Mouse (Mus musculus) midbrain, embryonic 12.5 days (tissue): ENCODE data around the gene Syn3. TPM values are rescaled to one million over a fixed set of nuclear protein-coding genes. Genes with fewer than 3 reads are reported as not detected.
"Not testable (repeated sequence)": the region's sequence is repeated elsewhere in the genome, so short reads cannot be mapped to it uniquely, and the experiment has no call there.

Source experiments
- ATAC-seq: fragments of 200-750 bp; cut with Nextera tagmentation; 2 replicates; pipeline ENCODE4 v1.8.0; 2017; ENCODE audit warnings: low read depth, moderate TSS enrichment, moderate library complexity; ENCODE audit not compliant: low FRiP score
- H3K27ac ChIP-seq: fragments of 300-500 bp; sonication (generic); replicated peaks from 2 replicates; pipeline ENCODE4 v1.5.1; 2016; ENCODE audit warnings: mild to moderate bottlenecking
- H3K27me3 ChIP-seq: fragments of 300-500 bp; sonication (generic); 2 replicates; pipeline ENCODE4 v1.6.1; 2016; ENCODE audit warnings: mild to moderate bottlenecking
- H3K36me3 ChIP-seq: fragments of 300-500 bp; sonication (generic); 2 replicates; pipeline ENCODE4 v1.6.1; 2016
- H3K4me1 ChIP-seq: fragments of 300-500 bp; sonication (generic); 2 replicates; pipeline ENCODE4 v1.6.1; 2016
- H3K4me2 ChIP-seq: fragments of 300-500 bp; sonication (generic); replicated peaks from 2 replicates; pipeline ENCODE4 v1.6.1; 2016; ENCODE audit warnings: mild to moderate bottlenecking, moderate library complexity
- H3K4me3 ChIP-seq: fragments of 300-500 bp; sonication (generic); 2 replicates; pipeline ENCODE4 v1.5.1; 2016; ENCODE audit warnings: mild to moderate bottlenecking
- H3K9ac ChIP-seq: fragments of 300-500 bp; sonication (generic); replicated peaks from 2 replicates; pipeline ENCODE4 v1.6.1; 2016; ENCODE audit warnings: mild to moderate bottlenecking, moderate library complexity
- H3K9me3 ChIP-seq: fragments of 300-500 bp; sonication (generic); 2 replicates; pipeline ENCODE4 v1.6.1; 2016; ENCODE audit warnings: mild to moderate bottlenecking
- WGBS: fragments of 180-500 bp; shearing (Covaris S2); methylation state at CpG from one replicate; pipeline ENCODE4 v1.1.7; 2016; 5-methylcytosine and 5-hydroxymethylcytosine counted together
- polyA plus RNA-seq: library from polyadenylated mRNA; unstranded; fragments of >200 nt; fragmentation: Nextera tagmentation; extraction: Ambion mirVana; gene quantifications from 2 replicates; pipeline ENCODE4 v1.2.1, GENCODE M21; 2016

Syn3 gene
- 7.3 and 7.4 TPM in 2 replicates for polyA plus RNA-seq

DNA sequence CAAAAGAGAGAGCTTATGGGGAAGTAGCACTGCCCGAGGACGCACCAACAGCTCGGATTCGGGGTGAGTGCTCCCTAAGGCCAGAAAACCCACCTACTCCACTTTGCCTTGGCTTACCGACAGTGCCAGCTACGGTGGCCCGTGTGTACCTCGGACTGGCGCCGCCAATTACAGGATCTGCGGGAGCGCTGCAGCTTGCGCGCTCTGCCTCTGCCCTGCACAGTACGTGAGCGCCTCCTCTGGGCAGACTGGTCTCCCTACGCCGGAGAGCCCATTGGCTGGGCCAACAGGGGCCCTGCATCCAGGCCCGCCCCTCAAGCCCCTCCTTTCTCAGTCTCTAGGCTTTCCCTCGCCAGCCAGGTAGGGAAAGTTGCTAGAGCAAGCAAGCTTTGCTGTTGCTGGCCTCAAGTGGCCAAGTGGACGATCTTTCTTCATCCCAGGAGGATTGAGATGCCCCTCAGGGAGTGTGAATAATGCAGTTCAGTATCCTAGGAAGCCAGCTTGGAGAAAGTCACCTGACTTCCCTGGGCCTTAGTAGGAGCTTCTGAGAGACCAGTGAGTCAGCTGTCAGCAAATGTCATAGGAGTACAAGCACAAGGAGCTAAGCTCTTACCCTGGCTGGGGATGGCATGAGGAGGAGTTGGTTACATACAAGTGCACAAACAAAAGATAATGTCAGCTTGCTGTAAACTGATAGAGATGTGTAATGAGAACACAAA is at the start of gene Syn3:
Syn3 (minus strand) TSS at position 224 of the 719 bp plus-strand sequence.
- peak within 1 kb of the TSS; percentile 58; the same call in 1 of the 2 replicates for H3K27ac ChIP-seq
- H3K27me3 ChIP-seq, result peaks cover 6% of the 10 kb centered on the region; the same call in 1 of the 2 replicates
- H3K4me2 ChIP-seq, result peak within 1 kb of the TSS; percentile 75
- peak; percentile 100 for ATAC-seq
- peak within 1 kb of the TSS; percentile 69 for H3K9ac ChIP-seq
- peaks cover 13% of the 10 kb centered on the region for H3K4me1 ChIP-seq
- under 1% methylated on average over 21 of the region's 21 CpGs for WGBS
- no peaks in the 10 kb centered on the region for H3K36me3 ChIP-seq
- H3K4me3 ChIP-seq, result peak within 1 kb of the TSS; percentile 60
- H3K9me3 ChIP-seq, result no peaks in the 10 kb centered on the region

DNA sequence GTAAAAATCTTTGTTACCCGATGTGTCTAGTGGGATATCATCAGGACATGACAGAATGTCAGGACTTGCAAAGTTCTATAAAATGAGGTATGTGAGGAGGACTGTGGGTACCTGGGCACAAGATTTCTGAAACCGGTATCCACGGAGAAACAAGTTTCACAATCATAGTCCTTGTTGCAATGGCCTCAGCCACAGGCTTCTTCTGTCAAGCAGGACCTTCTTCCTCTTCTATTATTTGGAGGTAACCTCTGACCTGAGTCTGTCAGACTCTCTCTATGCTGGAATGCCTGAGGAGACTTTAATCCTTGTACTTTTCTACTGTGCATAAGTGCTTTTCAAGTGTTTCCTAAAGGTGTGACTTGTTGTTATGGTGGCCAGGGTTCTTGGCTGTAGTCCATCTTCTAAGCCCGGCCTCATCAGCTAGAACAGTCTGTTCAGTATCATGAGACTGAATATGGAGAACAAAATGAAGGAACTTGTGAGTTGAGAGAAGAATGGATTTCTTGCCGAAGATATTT is 27.7 kb upstream of the Syn3 start:
- H3K9me3 ChIP-seq, H3K4me2 ChIP-seq, H3K27ac ChIP-seq, H3K9ac ChIP-seq, ATAC-seq, H3K27me3 ChIP-seq, H3K36me3 ChIP-seq, H3K4me1 ChIP-seq, H3K4me3 ChIP-seq: not testable (repeated sequence)
- 87% methylated on average over 4 of the region's 5 CpGs for WGBS

DNA sequence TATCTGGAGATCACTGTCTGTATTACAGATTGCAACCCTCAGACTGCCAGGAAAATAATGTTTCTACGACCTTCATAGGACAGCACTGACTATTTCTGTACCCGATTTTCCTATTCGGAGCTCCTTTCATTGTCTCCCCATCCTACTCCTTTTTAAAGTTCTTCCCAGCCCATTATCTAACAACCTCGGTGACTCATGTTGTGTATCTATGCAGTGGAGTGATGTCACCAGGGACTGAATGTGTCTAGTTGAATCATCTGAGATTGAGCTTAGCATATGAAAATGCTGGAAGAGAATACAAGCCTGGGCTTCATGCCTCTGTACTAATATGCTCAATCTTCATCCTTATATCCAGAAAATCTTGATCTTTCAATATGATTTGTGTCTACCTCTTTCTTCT is 15.1 kb upstream of the Syn3 start:
- H3K9ac ChIP-seq, result no peak overlapping the region

DNA sequence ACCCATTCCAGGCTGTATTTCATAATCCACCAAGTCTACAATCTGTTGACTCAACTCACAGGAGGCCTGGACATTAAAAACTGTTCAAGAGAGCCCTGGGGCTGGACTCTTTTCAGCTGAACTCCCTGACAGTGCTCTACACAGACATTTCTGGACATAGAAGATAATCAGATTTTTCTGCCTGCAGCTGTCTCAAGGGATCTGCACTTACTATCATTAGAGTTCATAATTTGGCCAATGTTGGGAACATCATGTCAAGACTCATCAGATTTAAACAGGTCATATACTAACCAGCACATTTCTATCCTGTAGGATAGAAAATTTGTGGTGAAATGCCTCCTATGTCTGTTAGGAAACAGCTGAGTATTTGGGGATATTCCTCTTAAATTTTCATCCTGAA is 12.2 kb upstream of the Syn3 start:
- H3K4me2 ChIP-seq, result no peak overlapping the region
- H3K9ac ChIP-seq, result no peak overlapping the region
- no peaks in the 10 kb centered on the region for H3K36me3 ChIP-seq
- H3K9me3 ChIP-seq, result 0 out of 2 replicates have a peak, but pooled peaks cover 9% of the 10 kb centered on the region
- ATAC-seq, result no peak
- no peaks in the 10 kb centered on the region for H3K27me3 ChIP-seq
- H3K4me1 ChIP-seq, result no peaks in the 10 kb centered on the region
- H3K4me3 ChIP-seq, result no peak overlapping the region
- H3K27ac ChIP-seq, result no peak overlapping the region

More for the DNA sequence above, 15.1 kb upstream of the Syn3 start:
- Histone ChIP-seq H3K36me3 (no peaks in the 10 kb centered on the region), H3K9me3 (0 out of 2 replicates have a peak, but pooled peaks cover 9% of the 10 kb centered on the region), H3K4me1 (no peaks in the 10 kb centered on the region), H3K4me2 (no peak overlapping the region), H3K4me3 (no peak overlapping the region), H3K27me3 (no peaks in the 10 kb centered on the region), H3K27ac (no peak overlapping the region)
- WGBS, result 88% methylated on average over 4 of the region's 4 CpGs
- no peak for ATAC-seq

DNA sequence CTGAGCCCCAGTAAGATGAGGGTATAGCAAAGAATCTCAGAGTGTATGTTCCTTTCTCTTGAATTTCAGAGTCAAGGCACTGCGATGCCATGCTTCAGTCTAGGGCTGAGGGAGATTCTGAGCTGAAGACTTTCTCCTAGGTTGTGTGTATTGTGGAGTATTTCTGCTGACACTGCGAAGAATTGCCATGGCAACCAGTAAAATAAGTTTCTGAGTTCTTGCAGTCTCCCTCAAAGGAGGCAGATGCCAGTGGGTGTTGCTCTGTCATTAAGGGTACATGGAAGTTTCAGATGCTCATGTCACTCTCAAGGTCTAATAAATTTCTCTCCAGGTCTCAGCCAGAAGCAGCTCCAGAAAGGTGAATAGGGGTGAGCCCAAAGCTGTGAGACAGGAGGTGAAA is 3.4 kb upstream of the Syn3 start:
- H3K4me1 ChIP-seq, result peaks cover 13% of the 10 kb centered on the region
- H3K27me3 ChIP-seq, result peaks cover 6% of the 10 kb centered on the region; the same call in 1 of the 2 replicates
- H3K4me3 ChIP-seq, result no peak overlapping the region
- no peak overlapping the region for H3K4me2 ChIP-seq
- no peak overlapping the region for H3K9ac ChIP-seq
- H3K27ac ChIP-seq, result no peak overlapping the region
- 89% methylated on average over 2 of the region's 2 CpGs for WGBS
- no peak for ATAC-seq
- no peaks in the 10 kb centered on the region for H3K36me3 ChIP-seq
- no peaks in the 10 kb centered on the region for H3K9me3 ChIP-seq

DNA sequence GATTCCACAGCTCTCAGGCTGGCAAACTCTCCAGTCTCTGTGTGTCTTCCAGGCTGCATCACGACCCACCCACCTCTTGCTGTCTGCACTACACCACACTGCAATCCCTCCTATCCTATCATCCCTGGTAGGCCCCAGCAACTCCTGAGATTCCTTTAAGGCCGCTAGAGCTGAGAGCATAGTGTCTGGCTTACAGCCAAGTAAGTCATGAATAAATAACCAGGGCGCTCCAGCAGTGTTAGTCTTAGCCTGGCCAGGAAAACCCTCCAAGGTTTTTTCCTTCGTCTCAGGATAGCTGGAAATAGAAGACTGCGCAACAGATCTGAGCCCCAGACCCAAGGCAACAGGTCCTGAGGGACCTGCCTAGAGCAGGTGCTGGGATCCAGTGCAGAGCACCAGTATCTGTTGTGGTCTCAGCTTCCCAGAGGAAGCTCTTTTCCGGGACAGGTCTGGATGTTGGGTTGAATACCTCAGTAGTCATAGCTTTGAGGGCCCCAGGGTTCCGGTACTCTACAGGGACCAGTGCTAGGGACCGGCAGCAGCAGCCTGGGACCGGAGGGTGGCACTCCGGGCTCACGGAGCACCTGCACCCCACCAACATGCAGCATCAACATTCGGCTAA is 534 bp downstream of the Syn3 start:
- peak overlapping the region; percentile 60 for H3K4me3 ChIP-seq
- H3K36me3 ChIP-seq, result no peaks in the 10 kb centered on the region
- peaks cover 13% of the 10 kb centered on the region for H3K4me1 ChIP-seq
- H3K4me2 ChIP-seq, result peak overlapping the region; percentile 75
- peak overlapping the region; percentile 69 for H3K9ac ChIP-seq
- H3K27me3 ChIP-seq, result peaks cover 6% of the 10 kb centered on the region; the same call in 1 of the 2 replicates
- 5% methylated on average over 12 of the region's 12 CpGs for WGBS
- ATAC-seq, result peak; percentile 80
- no peaks in the 10 kb centered on the region for H3K9me3 ChIP-seq
- H3K27ac ChIP-seq, result peak overlapping the region; percentile 58; the same call in 1 of the 2 replicates

DNA sequence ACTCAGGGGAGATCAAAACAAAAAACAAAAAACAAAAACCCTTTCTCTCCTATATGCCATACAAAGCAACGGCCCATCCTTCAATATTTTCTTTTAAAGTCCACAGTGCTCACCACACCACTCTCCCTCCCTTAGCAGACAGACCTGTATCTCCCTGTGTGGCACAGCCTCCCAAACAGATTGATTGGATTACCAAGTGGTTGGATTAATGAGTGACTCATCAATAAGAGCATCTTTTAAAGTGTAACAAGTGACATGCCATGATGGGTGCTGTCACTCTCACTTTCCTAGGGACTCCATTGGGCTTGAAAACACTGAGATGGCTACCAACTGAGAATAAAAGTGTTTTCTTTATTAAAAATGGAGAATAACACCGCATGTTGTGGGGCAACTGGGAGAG is 2.8 kb downstream of the Syn3 start:
- Histone ChIP-seq H3K4me1 (peaks cover 22% of the 10 kb centered on the region), H3K4me2 (no peak overlapping the region), H3K27me3 (peaks cover 6% of the 10 kb centered on the region; the same call in 1 of the 2 replicates), H3K4me3 (no peak overlapping the region), H3K9ac (no peak overlapping the region), H3K36me3 (no peaks in the 10 kb centered on the region), H3K9me3 (no peaks in the 10 kb centered on the region), H3K27ac (no peak overlapping the region)
- WGBS, result 88% methylated on average over 2 of the region's 2 CpGs
- no peak for ATAC-seq

DNA sequence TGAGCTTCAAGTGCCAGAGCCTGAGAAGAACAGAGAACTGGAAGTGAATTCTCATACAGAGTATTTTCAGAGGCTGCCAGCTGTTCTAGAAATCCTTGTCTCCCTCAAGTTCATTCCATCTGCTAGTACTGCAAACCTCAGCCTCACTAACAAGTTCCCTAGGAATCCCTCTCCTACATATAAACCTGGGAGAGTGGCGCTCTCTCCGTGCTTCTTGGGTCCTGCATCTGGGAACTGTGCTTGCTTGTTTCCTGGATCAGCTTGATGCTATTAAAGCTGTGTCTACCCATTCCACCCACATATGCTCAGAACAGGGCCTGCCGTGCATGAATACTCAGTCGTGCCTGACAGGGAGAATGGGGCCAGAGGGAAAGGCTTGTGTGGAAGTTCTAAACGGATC is 5.6 kb downstream of the Syn3 start:
- no peak overlapping the region for H3K4me3 ChIP-seq
- H3K27me3 ChIP-seq, result peaks cover 6% of the 10 kb centered on the region; the same call in 1 of the 2 replicates
- peaks cover 27% of the 10 kb centered on the region for H3K4me1 ChIP-seq
- no peaks in the 10 kb centered on the region for H3K36me3 ChIP-seq
- 80% methylated on average over 5 of the region's 5 CpGs for WGBS
- no peak for ATAC-seq
- H3K27ac ChIP-seq, result no peak overlapping the region
- H3K9ac ChIP-seq, result no peak overlapping the region
- H3K9me3 ChIP-seq, result no peaks in the 10 kb centered on the region
- H3K4me2 ChIP-seq, result no peak overlapping the region

DNA sequence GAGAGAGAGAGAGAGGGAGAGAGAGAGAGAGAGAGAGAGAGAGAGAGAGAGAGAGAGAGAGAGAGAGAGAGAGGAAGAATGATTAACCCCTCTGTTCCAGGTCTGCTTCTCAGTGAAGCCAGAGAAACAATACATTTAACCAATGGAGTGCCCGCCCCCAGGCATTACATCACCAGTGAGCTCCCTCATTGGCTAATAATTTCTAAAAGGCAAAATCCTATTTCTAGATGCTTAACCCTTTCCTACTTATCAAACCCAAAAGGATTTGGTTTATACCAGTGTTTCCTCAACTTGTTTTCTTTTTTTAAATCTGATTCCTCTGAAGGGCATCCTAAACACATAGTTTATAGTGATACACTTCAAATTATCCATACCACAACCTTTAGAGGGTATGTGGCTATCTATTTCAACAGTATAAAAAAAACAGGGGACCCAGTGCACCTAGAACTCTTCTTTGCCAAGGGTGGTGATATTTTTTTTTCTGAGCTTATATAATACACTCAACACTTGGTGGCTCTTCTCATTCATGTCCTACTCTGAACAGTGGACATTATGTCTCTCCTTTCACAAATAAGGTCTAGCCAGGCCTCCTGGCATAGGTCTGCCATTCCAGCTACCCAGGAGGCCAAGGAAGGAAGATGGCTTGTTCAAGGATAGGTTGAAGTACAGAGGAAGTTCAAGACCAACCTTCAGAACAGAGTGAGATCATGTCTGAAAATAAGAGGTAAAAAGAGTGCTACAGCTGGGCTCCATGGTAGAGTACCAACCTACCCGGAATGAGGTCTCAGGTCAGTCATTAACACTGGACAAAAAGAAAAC is 6.4 kb downstream of the Syn3 start:
- H3K4me3 ChIP-seq, result peak overlapping the region; percentile 41
- peak; percentile 88 for ATAC-seq
- H3K9ac ChIP-seq, result peak overlapping the region; percentile 56
- peak overlapping the region; percentile 64 for H3K4me2 ChIP-seq
- H3K36me3 ChIP-seq, result no peaks in the 10 kb centered on the region
- WGBS, result 43% methylated on average over 2 of the region's 2 CpGs
- H3K27ac ChIP-seq, result peak overlapping the region; percentile 73
- peaks cover under 1% of the 10 kb centered on the region; the same call in 1 of the 2 replicates for H3K27me3 ChIP-seq
- H3K4me1 ChIP-seq, result peaks cover 18% of the 10 kb centered on the region
- no peaks in the 10 kb centered on the region for H3K9me3 ChIP-seq

DNA sequence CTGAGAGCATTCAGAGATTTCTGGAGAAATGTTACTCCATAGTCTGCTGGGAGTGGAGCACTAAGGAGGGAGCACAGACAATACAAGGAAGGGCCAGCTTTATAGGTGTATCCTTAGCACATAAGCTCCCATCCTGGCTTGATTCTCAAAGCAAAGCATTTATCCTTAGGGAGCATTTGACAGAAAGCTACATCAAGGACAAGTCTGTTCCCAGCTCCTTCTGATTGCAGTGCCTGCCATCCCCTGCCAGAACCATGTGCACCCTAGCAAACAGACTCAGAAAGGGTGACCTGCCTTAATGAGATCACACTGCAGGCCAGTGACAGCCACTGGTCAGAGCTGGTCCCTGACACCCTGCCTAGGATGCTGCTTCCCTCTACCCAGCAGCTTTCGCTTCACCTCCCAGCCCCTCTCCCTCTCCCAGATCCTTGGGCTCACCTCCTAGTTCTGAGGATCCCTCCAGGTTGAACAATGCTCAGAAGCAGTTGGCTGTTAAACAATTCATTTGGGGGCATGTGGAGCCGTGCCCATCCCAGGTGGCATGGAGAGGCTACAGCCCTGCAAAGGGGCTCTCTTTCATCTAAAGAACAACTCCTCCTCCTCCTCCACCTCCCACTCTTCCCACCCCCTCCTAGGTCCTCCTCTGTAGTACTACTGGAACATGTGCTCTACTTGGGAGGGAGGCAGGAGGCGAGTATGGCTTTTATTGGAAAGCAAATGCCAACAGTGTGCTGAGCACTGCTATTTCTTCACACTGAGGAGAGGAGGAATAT is 7.2 kb downstream of the Syn3 start:
- Histone ChIP-seq H3K9me3 (no peaks in the 10 kb centered on the region), H3K4me1 (peaks cover 17% of the 10 kb centered on the region), H3K27ac (peak overlapping the region; percentile 73), H3K4me3 (peak overlapping the region; percentile 41), H3K9ac (peak overlapping the region; percentile 56), H3K4me2 (peak overlapping the region; percentile 64), H3K27me3 (no peaks in the 10 kb centered on the region), H3K36me3 (no peaks in the 10 kb centered on the region)
- ATAC-seq, result peak; percentile 87
- WGBS, result 19% methylated on average over 3 of the region's 3 CpGs

DNA sequence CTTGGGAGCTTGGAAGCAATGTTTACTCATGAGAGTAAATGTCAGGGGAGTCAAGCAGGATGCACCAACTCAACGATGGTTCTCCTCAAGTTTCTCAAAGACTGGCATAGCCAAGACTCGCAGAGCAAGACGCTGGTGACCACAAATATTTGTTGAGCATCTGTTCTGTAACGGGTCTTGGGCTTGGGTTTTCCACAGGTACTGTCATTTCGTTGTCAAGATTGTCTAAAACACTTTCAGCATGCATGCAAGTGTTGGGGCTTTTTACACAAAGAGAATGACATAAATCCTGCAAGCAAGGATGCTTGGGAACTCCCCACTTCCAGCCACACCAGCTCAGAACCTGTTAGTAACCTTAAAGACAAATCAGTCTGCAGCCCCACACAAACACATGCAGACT is 10.2 kb downstream of the Syn3 start:
- Histone ChIP-seq H3K9ac (no peak overlapping the region), H3K4me1 (peaks cover 17% of the 10 kb centered on the region), H3K9me3 (no peaks in the 10 kb centered on the region), H3K27ac (no peak overlapping the region), H3K4me2 (no peak overlapping the region), H3K36me3 (no peaks in the 10 kb centered on the region), H3K27me3 (no peaks in the 10 kb centered on the region), H3K4me3 (no peak overlapping the region)
- 90% methylated on average over 5 of the region's 5 CpGs for WGBS
- ATAC-seq, result no peak
